Mouse (Mus musculus) MEL (cell line): ENCODE measurements at regions not wholly inside any gene's neighbourhood (a gene's known extent, or its start where the extent isn't known, plus 50 kb on each side); places are given as distances from the start of the nearest gene placed in this dataset.

Source experiments
- CTCF ChIP-seq, 3 experiments: IDR thresholded peaks in 2 of 3; conservative IDR thresholded peaks in 1 of 3; 2 replicates each; pipeline ENCODE4 v1.5.1; 2011 to 2012; ENCODE audit warnings: low read length in 3 of 3, low read depth in 2 of 3, mild to moderate bottlenecking in 2 of 3, improper control_type of control experiment in 1 of 3, inconsistent platforms in 1 of 3, mixed read lengths in 1 of 3, moderate library complexity in 1 of 3; ENCODE audit not compliant: control insufficient read depth in 1 of 3, insufficient read depth in 1 of 3, poor library complexity in 1 of 3, severe bottlenecking in 1 of 3
- E2F4 ChIP-seq: IDR thresholded peaks from 2 replicates; pipeline ENCODE4 v1.6.1; 2011; ENCODE audit warnings: low read depth, low read length, improper control_type of control experiment, borderline replicate concordance
- EP300 ChIP-seq, 2 experiments: IDR thresholded peaks; 2 replicates each; pipeline ENCODE4 v1.6.1; 2011; ENCODE audit warnings: improper control_type of control experiment in 2 of 2, low read length in 2 of 2, low read depth in 1 of 2, mild to moderate bottlenecking in 1 of 2
- GATA1 ChIP-seq: IDR thresholded peaks from 2 replicates; pipeline ENCODE4 v1.6.1; 2011; ENCODE audit warnings: low read depth, low read length, improper control_type of control experiment
- JUND ChIP-seq: IDR thresholded peaks from 2 replicates; pipeline ENCODE4 v1.6.1; 2011; ENCODE audit warnings: low read depth, mild to moderate bottlenecking, improper control_type of control experiment, low read length
- MAX ChIP-seq: IDR thresholded peaks from 2 replicates; pipeline ENCODE4 v1.6.1; 2011; ENCODE audit warnings: low read length, improper control_type of control experiment
- MEF2A ChIP-seq: IDR thresholded peaks from 2 replicates; pipeline ENCODE4 v1.6.1; 2014; ENCODE audit warnings: low read depth, mild to moderate bottlenecking, inconsistent platforms, low read length, improper control_type of control experiment; ENCODE audit not compliant: poor library complexity, insufficient replicate concordance, severe bottlenecking; ENCODE audit errors: extremely low read depth

- TF ChIP-seq MEF2A (no peak), E2F4 (no peak), CTCF (IDR thresholded peaks at IDR 0.05 in 2 of 3, conservative IDR thresholded peaks at IDR 0.05 in 1 of 3; ENCODE audit: control insufficient read depth in 1 of 3, insufficient read depth in 1 of 3, low read depth in 2 of 3, low read length in 3 of 3, poor library complexity in 1 of 3, severe bottlenecking in 1 of 3) (no peak), GATA1 (no peak), MAX (no peak), JUND (no peak), EP300 (IDR thresholded peaks at IDR 0.05; ENCODE audit: low read depth in 1 of 2, low read length in 2 of 2) (no peak)
Measured at GRCm38 (mm10) chr7:37413350-37413749, 360.1 kb downstream of the Zfp536 start.
